Mouse (Mus musculus): Measurements from ENCODE around the gene Polr2h. TPM values are rescaled to one million over a fixed set of nuclear protein-coding genes. Genes with fewer than 3 reads are reported as not detected.

Polr2h gene
- total and polyA plus RNA-seq, 3 experiments, result 117 to 183 (median 157) TPM

DNA sequence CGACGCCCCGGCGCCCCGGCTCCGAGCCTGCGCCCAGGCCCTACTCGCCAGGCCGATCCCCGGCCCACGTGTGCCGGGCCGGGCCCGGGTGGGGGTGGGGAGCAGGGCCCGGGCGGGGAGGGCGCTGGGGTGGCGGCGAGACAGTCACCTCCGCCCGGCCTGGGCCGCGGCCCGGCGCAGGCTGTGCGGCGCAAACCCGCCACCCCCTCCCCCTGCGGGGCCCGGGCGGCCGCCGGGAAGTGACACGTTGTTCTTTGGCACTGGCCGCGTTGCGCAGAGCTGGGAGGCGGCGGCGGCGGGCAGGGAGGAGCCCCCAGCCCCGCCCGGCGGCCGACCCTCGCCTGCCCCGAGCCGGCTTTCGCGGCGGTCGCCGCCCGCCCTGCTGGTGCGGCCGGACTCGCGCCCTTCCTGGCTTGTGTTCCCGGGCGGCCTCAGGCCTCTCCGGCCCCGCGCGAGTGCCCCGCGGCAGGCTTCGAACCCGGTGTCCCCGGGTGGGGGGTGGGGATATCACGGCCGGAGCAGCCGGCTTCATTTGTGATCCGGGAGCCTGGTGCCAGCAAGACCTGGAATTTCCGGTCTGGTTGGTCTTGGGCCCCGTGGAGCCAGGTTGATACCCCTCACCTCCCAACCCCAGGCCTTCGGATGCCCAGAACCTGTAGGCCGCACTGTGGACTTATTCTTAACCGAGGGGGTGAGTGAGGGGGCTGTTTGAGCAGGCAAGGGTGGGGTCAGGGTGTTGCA is 44.3 kb upstream of the Polr2h start:
- peak overlapping the region; percentile 75 to 94 (median 87) for H3K4me3 ChIP-seq (replicated peaks in 1 of 3; ENCODE audit: low read depth in 2 of 3, low read length in 2 of 3, poor library complexity in 1 of 3)
- peak overlapping the region; percentile 38 for H3K27ac ChIP-seq (ENCODE audit: insufficient read depth, low read depth)
- peak overlapping the region; percentile 97 for H3K9ac ChIP-seq (ENCODE audit: insufficient read depth, low read depth)
- no peaks in the 10 kb centered on the region for H3K9me3 ChIP-seq (replicated peaks; ENCODE audit: low read length)
- in situ Hi-C loops (cut with MboI; ENCODE audit: low pct_ligation_motif_present, low pct_unique_long_range_greater_than_20kb, low sequenced_read_pairs), result no loop called here
- H3K4me1 ChIP-seq (ENCODE audit: control insufficient read depth in 1 of 2, insufficient read depth in 2 of 2), result peaks cover 15 to 48% of the 10 kb centered on the region in 2 experiments
- H3K27me3 ChIP-seq (replicated peaks), result no peaks in the 10 kb centered on the region
- dilution Hi-C loops (cut with MboI; ENCODE audit: extremely low pct_ligation_motif_present, extremely low pct_unique_long_range_greater_than_20kb, low sequenced_read_pairs), result no loop called here
- no peak for TF ChIP-seq RAD21 (IDR thresholded peaks at IDR 0.05; ENCODE audit: low read depth, low read length)
- no peak for TF ChIP-seq SMC3 (IDR thresholded peaks at IDR 0.05; ENCODE audit: low read depth, low read length)
- TF ChIP-seq ZKSCAN1 (IDR thresholded peaks at IDR 0.05; ENCODE audit: borderline replicate concordance, low read depth, low read length), result no peak
- TF ChIP-seq MAX (IDR thresholded peaks at IDR 0.05; ENCODE audit: low read length), result 0 out of 2 replicates have a peak, but pooled peaks have one; percentile 29
- TF ChIP-seq MYC (IDR thresholded peaks at IDR 0.05; ENCODE audit: low read depth, low read length), result 0 out of 2 replicates have a peak, but pooled peaks have one; percentile 35
- TF ChIP-seq UBTF (IDR thresholded peaks at IDR 0.05; ENCODE audit: low read depth, low read length), result peak; percentile 59; the same call in 1 of the 2 replicates
- H3K36me3 ChIP-seq (replicated peaks in 1 of 2; ENCODE audit: control insufficient read depth in 1 of 2, insufficient read depth in 1 of 2, low read length in 1 of 2), result peaks cover 33 to 43% of the 10 kb centered on the region in 2 experiments
- H3K79me2 ChIP-seq (replicated peaks; ENCODE audit: control insufficient read depth, extremely low read depth, insufficient read depth, poor library complexity, severe bottlenecking), result peaks cover 53% of the 10 kb centered on the region
- no peak for DNase-seq (ENCODE audit: extremely low read depth)
- H3K4me2 ChIP-seq (ENCODE audit: insufficient read depth, low read depth, poor library complexity, severe bottlenecking), result peak overlapping the region; percentile 83

DNA sequence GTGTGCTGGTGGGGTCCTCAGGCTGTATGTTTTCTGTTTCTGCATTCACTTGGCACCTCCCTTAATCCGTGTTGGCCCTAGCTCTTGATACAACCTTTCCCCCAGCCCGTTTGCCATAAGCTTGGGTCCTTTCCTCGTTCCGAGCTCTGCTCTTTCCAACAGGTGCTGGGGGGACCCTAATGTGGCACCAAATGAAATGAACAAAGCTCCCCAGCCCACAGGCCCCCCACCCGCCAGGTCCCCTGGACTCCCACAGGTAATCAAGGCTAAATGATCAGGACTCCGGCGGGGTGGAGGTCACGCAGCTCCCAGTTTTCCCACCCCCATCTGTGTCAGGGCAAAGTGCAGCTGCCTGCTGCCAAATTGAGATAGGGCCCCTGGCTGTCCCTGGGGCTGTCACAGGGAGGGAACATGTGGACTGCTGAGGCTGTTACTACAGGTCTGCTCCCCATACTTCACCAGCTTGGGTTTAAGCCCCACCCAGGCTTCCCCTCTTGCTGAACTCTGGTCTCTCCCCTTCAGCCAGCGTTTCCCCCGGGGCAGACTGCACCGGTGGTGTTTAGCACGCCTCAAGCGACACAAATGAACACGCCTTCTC is 43.7 kb upstream of the Polr2h start:
- H3K9ac ChIP-seq (ENCODE audit: insufficient read depth, low read depth), result peak overlapping the region; percentile 97
- no peaks in the 10 kb centered on the region for H3K9me3 ChIP-seq (replicated peaks; ENCODE audit: low read length)
- H3K79me2 ChIP-seq (replicated peaks; ENCODE audit: control insufficient read depth, extremely low read depth, insufficient read depth, poor library complexity, severe bottlenecking), result peaks cover 60% of the 10 kb centered on the region
- peaks cover 40 to 50% of the 10 kb centered on the region in 2 experiments for H3K36me3 ChIP-seq (replicated peaks in 1 of 2; ENCODE audit: control insufficient read depth in 1 of 2, insufficient read depth in 1 of 2, low read length in 1 of 2)
- TF ChIP-seq SIN3A (IDR thresholded peaks at IDR 0.05; ENCODE audit: low read length) (peak; percentile 67), MXI1 (IDR thresholded peaks at IDR 0.05; ENCODE audit: low read depth, low read length) (peak; percentile 80; the same call in 1 of the 2 replicates), IRF4 (IDR thresholded peaks at IDR 0.05; ENCODE audit: low read depth, low read length) (no peak), MAX (IDR thresholded peaks at IDR 0.05; ENCODE audit: low read length) (peak; percentile 65; the same call in 1 of the 2 replicates)
- dilution Hi-C loops (cut with MboI; ENCODE audit: extremely low pct_ligation_motif_present, extremely low pct_unique_long_range_greater_than_20kb, low sequenced_read_pairs) (no loop called here), in situ Hi-C loops (cut with MboI; ENCODE audit: low pct_ligation_motif_present, low pct_unique_long_range_greater_than_20kb, low sequenced_read_pairs) (no loop called here)
- peaks cover 15 to 48% of the 10 kb centered on the region in 2 experiments for H3K4me1 ChIP-seq (ENCODE audit: control insufficient read depth in 1 of 2, insufficient read depth in 2 of 2)
- peak; percentile 70 for DNase-seq (ENCODE audit: extremely low read depth)
- H3K4me2 ChIP-seq (ENCODE audit: insufficient read depth, low read depth, poor library complexity, severe bottlenecking), result peak overlapping the region; percentile 83
- peak overlapping the region; percentile 75 to 94 (median 87) for H3K4me3 ChIP-seq (replicated peaks in 1 of 3; ENCODE audit: low read depth in 2 of 3, low read length in 2 of 3, poor library complexity in 1 of 3)
- peak overlapping the region; percentile 38; the same call in 1 of the 2 replicates for H3K27ac ChIP-seq (ENCODE audit: insufficient read depth, low read depth)
- H3K27me3 ChIP-seq (replicated peaks), result no peaks in the 10 kb centered on the region

DNA sequence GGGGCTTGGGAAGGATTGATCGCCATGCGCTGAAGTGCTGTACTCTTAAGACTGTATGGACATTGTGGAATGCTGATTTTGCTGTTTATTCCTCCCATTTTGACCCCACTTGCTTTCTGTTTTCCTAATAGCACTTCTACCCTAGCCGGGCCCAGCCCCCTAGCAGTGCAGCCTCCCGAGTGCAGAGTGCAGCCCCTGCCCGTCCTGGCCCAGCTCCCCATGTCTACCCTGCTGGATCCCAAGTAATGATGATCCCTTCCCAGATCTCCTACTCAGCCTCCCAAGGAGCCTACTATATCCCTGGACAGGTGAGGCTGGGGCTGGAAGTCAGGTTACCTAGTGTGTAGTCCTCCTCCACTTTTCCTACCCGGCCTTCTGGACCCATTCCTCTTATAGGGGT is 42.3 kb upstream of the Polr2h start:
- in situ Hi-C loops (cut with MboI; ENCODE audit: low pct_ligation_motif_present, low pct_unique_long_range_greater_than_20kb, low sequenced_read_pairs) (no loop called here), dilution Hi-C loops (cut with MboI; ENCODE audit: extremely low pct_ligation_motif_present, extremely low pct_unique_long_range_greater_than_20kb, low sequenced_read_pairs) (no loop called here)
- peaks cover 15 to 48% of the 10 kb centered on the region in 2 experiments for H3K4me1 ChIP-seq (ENCODE audit: control insufficient read depth in 1 of 2, insufficient read depth in 2 of 2)
- H3K36me3 ChIP-seq (replicated peaks in 1 of 2; ENCODE audit: control insufficient read depth in 1 of 2, insufficient read depth in 1 of 2, low read length in 1 of 2), result peaks cover 54 to 63% of the 10 kb centered on the region in 2 experiments
- H3K79me2 ChIP-seq (replicated peaks; ENCODE audit: control insufficient read depth, extremely low read depth, insufficient read depth, poor library complexity, severe bottlenecking), result peaks cover 60% of the 10 kb centered on the region
- no peak for DNase-seq (ENCODE audit: extremely low read depth)
- no peak for TF ChIP-seq POLR2AphosphoS2 (IDR thresholded peaks at IDR 0.05; ENCODE audit: low read depth, low read length)
- no peak for TF ChIP-seq RCOR1 (conservative IDR thresholded peaks at IDR 0.05; ENCODE audit: low read depth, low read length)
- H3K9ac ChIP-seq (ENCODE audit: insufficient read depth, low read depth), result no peak overlapping the region
- H3K9me3 ChIP-seq (replicated peaks; ENCODE audit: low read length), result no peaks in the 10 kb centered on the region
- no peak overlapping the region for H3K4me2 ChIP-seq (ENCODE audit: insufficient read depth, low read depth, poor library complexity, severe bottlenecking)
- H3K27me3 ChIP-seq (replicated peaks), result no peaks in the 10 kb centered on the region
- no peak overlapping the region for H3K27ac ChIP-seq (ENCODE audit: insufficient read depth, low read depth)
- no peak overlapping the region for H3K4me3 ChIP-seq (replicated peaks in 1 of 3; ENCODE audit: low read depth in 2 of 3, low read length in 2 of 3, poor library complexity in 1 of 3)
